Mouse (Mus musculus): ENCODE measurements around the gene Twist1.

The Twist1 gene

DNA sequence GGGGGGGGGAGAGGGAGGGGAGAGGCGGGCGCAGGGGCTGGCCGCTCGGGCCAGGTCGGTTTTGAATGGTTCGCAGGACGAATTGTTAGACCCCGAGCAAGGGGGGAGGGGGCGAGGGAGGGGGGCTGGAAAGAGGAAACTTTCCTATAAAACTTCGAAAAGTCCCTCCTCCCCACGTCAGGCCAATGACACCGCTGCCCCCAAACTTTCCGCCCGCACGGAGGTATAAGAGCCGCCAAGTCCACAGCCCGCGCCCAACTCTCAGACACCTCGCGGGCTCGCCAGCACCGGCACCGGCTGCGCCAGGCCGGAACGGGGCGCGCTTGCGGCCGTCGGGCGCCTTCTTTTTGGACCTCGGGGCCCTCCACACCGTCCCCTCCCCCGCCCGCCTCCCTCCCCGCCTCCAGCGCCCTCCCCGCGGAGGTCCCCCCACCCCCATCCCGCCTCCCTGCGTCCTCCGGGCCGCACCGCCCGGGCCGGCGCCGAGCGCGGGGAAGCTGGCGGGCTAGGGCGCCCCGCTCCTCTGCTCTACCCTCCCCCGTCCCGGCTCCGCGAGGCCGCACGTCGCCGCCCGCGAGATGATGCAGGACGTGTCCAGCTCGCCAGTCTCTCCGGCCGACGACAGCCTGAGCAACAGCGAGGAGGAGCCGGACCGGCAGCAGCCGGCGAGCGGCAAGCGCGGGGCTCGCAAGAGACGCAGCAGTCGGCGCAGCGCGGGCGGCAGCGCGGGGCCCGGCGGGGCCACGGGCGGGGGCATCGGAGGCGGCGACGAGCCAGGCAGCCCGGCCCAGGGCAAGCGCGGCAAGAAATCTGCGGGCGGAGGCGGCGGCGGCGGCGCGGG, at the start of gene Twist1:
TSS of gene Twist1 (plus strand) at position 272 of the 841 bp plus-strand sequence.
- no peak for DNase-seq

DNA sequence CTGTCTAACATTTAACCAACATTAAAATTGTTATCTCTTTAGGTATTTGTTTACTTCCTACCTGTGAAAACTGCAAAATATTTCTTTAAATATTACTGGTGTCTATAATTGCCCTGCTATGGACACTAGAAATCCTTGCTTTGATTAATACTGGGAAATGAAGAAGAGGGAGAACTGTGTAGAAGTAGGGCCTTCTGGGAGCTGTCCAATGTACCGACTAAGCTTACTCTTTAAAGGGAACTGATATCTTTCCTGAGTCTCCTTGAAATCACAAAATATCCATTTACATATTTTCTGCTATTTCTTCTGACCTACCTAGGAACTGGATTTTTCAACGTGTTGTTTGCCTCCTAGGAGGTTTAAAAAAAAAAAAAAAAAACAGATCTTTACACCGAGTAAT, 30.7 kb upstream of the Twist1 start:
- no peak for DNase-seq

DNA sequence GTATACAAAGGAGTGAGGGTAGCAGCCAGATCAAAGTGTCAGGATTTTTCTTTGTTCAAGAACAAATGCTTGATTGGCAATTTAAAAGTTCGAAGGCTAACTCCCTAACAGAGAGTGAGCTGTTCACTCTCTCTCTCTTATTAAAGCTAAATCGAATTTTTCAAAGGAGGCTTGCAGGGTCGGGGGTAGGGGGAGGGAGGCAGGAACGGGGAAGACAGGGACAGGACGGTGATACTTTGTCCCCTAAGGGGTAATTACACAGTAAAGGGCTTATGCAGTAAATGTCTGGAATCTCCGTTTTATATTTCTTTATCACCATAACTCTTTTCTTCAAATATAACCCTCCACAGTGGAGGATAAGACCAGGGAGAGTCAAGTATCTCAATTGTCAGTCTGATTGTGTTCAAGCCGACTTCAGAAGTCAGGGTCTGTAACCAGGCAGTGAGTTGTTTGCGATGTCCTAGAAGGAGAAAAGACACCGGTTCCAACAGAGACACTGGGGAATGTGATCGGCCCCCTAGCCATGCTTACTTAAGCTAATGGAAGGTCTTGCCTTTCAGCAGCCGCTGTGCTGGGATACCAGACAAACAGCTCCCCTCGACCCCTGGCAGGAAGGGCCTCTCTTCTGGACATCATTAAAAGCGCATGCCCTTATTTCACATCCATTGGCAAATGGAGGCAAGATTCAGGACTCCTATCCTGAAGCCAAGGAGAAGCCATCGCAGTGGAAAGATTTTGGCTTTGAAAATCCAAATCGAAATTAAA, 30.0 kb upstream of the Twist1 start:
- no peak for DNase-seq

DNA sequence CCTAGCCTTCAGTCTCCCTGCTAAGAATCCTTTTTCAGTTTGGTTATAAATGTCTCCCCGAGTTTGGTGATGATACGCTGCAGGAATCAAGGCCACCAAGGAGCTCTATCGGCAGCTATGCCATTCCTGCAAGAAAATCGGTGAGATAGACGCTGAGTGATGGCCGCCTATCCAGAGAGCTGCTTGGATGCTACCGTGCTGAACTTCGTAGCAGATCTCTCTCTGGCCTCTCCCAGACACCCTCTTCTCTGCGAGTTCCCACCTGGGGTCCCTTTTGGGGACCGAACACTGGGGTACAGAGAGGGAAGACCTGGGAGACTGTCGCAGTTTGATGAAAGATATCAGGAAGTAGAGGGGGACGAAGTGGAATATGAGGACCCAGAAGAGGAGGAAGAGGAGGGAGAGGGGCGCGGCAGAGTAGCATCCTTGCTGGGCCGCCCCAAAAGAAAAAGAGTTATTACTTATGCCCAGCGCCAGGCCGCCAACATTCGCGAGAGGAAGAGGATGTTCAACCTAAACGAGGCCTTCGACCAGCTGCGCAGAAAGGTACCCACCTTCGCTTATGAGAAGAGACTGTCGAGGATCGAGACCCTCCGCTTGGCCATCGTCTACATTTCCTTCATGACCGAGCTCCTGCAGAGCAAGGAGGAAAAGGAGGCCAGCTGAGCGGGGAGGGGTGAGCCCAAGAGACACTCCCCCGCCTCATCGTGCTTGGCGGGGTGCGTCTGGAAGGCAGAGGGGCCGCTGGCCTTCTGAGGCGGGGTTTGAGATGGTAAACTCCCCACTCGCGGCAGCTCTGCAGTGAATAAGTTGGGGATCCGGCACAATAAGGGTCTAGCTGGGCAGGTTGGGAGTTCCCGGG, 28.9 kb upstream of the Twist1 start, which contains the start of gene Ferd3l:
TSS of gene Ferd3l (plus strand) at position 95 of the 862 bp plus-strand sequence.
- DNase-seq, result no peak

DNA sequence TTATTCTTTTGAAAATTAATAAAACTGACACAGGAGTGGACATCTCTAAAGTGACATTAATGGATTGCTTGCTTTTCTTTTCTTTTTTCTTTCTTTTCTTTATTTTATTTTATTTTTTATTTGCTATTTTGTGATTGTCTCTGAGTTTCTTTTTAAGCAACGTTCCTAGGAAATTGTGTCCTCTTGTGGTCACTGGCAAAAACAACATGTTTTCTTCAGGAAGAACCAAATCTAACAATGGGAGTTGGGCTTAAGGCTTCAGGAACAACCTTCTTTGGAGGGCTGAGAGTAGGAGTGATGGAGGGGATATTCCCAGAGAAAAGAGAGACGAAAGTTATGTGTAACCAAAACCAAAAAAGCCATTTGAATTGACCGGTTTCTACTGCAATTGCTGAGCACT, 4.6 kb upstream of the Twist1 start:
- DNase-seq, result no peak

DNA sequence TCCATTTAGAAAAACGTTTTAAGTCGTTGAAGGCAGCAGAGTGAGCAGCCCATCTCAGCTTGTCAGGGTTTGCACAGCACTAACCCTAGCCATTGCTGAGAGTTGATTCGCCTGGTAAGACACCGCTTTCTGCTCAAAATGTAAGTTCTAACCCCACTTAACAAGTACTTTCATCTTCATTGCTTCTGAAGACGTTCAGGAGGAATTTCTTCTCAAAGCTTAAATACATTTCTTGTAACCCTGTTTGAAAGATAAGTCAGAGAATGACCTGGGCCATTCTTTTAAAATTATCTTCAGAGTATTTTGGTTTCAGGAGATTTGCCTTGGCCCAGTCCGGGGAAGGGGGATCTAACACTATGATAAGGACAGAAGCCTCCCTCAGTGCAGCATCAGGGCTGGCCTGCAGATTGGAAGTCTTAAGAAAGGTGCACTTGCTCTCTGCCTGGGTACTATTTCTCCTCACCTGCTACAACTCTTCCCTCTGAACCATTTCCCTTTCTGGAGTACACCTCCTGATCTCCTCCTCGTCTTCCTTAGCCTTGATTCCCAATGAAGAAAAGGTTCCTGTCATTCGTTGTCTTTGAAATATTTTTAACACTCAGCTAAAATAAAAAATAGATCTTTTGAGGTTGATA, 2.4 kb upstream of the Twist1 start:
- DNase-seq, result no peak

DNA sequence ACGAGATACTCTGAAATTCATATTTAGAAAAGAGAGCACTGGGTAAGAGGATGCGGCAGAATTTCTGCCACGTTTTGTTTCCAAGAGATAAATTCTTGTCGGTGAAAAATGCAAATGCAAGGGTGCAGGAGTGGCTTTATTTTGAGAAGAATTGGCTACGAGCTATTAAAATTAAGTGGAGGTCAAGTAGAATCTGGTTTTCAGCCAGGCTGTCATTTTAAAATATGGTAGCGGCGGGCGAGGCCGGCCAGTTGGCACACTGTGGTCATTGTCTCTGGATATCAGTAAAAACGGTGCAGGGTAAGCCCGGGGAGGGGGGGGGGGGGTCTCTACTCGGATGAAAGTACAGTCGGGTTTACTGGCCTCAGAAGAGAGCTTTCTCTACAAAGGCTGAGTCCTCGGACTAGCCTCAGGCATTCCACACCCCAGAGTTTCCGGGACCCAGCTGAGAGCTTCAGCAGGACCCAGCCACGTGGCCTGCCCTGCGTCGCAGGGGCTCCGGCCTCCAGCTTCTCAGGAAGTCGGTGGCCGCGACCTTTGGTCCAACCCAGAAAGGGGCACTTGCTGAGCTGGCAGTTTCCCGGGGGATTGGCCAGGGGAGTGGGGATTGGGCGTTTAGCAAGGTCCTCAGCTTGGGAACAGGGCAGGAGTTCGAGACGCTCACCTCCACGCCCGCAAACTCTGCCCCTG, 1.7 kb upstream of the Twist1 start:
- DNase-seq, result no peak

DNA sequence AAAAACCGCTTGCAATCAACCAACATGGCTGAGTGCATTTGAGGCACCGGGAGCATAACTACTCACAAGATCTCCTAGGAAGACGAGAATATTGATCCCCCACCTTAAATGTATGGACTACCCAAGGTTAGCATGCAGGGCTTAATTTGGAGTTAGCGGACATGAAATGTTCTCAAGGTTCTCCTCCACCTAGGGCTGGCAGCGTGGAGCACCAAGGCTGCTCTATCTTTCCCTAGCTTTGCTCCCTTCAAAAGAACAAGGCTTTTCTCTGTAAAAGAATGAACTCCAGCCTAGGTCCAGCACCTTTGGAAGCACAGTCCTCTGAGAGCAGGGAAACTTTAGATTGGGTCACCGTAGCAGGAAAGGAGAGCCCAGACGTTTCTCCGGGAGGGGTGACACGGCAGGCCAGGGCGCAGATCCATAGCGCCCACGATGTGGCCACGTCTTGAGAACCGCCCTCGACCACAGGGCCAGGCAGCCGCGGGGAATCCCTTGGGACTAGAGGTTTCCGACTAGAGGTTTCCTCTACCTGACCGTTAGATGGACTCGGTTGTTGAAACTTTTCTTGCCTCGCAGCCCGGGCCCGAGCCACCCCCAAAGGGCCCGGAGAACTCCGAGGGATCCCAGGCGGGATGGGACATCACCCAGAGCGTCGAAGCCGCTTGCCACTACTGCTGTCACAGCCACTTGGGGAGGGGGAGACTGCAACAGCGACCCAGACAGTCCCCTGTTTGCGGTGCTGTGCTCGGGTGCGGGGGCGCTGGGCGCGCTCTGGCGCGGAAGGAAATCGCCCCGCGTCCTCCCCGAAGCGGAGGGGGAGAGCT, 683 bp upstream of the Twist1 start:
- DNase-seq, result no peak

DNA sequence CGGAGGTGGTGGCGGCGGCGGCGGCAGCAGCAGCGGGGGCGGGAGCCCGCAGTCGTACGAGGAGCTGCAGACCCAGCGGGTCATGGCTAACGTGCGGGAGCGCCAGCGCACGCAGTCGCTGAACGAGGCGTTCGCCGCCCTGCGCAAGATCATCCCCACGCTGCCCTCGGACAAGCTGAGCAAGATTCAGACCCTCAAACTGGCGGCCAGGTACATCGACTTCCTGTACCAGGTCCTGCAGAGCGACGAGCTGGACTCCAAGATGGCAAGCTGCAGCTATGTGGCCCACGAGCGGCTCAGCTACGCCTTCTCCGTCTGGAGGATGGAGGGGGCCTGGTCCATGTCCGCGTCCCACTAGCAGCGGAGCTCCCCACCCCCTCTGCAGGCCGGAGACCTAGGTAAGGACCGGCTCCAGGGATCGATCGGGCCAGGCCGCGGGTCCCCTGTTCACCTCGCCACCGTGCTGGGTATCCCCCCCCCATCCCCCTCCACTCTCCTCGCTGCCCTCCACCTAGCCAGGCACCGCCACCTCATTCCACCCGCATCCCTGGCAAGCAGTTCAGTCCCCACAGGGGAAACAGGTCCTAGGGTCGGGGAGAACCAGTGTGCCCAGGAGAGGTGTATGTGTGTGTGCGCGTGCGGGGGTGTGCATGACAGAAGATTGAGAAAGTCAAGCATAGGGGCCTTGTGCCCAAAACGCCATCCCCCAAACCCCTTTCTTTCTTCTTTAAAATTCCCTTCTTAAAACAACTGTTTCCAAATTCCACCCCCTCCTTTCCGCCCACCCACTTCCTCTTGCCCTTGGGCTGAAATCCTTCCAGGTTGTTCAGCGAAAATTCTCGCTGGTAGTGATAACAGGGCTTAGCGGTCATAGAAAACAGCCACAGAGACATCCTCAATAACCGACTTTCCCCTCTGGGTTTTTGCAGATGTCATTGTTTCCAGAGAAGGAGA, 1.0 kb downstream of the Twist1 start:
- no peak for DNase-seq

DNA sequence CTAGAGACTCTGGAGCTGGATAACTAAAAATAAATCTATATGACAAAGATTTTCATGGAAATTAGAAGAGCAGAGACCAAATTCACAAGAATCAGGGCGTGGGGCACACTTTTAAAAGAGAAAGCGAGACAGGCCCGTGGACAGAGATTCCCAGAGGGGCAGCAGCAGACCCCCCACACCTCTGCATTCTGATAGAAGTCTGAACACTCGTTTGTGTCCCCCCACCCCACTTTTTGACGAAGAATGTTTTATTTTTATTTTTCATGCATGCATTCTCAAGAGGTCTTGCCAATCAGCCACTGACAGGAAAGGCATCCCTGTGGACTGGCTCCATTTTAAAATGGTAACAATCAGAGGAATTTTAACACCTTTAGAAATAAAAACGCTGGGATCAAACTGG, 1.7 kb downstream of the Twist1 start:
- no peak for DNase-seq

DNA sequence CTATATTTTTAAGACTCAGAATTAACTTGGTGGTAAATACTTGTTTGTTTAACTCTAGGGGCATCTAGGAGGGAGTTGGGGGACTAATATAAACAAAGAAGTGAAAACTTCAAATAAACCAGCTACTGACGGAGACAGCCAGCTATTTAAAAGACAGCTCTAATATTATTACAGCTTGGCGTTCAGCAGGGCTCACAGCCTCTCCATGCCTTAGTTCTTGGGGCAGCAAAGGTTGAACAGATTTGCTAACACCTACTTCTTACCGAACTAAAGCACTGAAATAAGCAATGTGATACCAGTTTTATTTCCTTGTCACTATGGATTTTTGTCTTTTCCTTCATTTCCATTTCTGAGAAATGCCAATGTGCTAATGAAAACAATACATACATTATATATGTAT, 2.4 kb downstream of the Twist1 start:
- no peak for DNase-seq

DNA sequence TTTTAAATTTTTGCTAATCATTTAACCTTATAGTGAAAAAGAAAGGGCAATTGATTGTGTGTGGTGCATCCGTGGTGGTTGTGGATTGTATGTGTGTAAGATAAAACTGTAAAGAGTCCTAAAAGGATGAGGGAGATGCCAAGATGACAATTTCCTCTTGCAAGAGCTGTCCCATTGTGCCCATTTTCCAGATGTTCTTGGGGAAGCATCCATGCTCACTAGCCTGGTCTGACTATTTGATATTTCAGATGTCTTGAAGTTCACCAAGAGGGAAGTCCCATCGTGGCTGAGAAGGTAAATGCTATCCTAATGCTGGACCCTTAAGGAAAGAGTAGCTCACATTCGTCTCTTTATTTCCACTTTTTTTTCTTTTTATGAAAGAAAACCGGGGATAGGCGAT, 3.5 kb downstream of the Twist1 start:
- no peak for DNase-seq

DNA sequence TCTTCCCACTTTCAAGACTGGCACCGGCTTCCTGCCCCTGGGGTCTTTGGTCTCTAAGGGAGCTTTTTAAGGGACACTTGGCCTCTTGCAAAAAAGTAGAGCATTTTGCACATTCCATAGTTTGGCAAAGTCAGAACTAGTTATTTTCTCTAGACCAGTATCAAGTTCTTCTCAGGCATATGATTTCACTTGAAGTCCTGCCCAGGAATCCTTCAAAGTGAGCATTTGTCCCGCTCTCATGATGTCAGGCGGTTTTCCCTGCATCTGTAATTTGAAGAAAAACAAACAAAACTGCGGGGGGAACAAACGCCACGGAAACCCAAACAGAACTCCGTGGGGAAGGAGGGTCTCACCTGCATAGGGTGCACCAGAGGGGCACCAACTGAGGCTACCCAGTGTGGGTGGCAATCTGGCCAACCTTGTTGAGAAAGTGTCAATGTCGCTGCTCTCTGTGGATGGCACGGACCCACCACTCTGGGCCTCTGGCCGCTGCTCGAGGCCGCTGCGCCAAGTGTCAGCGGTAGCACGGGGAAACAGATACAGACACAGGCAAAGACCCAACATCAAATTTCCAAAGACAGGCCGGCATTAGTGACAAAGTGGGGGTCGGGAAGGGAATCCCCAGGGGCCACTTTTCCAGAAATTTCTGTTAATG, 4.8 kb downstream of the Twist1 start:
- no peak for DNase-seq

DNA sequence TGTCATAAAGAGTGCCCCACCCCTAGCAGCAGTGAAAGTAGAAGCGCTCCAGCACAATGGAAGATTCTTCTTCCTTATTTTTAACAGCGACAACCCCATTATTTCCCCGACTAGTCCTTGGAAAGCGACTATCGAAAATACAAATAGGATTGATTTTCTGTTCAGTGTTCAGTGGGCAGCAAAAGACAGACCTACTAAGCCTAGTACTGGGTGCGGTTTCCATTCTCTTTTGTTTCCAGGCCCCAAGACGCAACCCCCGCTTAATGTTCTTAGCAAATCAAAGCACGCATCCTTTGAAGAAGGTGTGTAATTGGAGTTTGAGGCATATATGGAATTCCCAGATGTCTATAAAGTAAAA, 5.3 kb downstream of the Twist1 start:
- no peak for DNase-seq

DNA sequence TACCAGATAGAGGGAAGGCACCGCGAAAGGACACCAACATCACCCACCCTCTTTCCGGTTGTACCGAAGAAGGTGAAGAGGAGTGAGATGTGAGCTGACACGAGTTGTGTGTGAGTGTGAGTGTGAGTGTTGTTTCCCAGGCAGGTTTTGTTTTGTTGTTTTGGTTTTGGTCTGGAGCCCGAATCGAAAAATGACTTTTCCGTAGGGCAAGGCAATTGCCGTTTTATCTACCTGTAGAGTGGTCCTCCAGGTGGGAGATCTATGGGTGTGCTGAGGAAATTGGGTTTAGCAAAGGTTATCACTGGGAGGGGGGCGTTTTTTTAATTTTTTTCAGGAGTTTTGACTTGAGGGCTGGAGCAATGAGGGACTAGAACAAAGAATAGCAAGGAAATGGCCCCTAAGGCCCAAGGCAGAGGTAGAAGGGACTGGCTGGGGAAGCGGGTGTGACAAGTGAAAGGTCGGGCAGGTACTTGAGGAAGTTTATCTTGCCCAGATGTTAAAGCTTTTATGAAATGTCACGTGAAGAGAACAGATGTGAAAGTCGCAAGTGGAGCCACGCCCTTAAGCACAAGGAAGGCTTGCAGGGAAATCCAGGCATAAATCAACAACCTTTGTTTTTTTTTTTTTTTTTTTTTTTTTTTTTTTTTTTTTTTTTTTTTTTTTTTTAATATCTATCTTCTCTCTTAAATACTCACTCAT, 6.3 kb downstream of the Twist1 start:
- no peak for DNase-seq

DNA sequence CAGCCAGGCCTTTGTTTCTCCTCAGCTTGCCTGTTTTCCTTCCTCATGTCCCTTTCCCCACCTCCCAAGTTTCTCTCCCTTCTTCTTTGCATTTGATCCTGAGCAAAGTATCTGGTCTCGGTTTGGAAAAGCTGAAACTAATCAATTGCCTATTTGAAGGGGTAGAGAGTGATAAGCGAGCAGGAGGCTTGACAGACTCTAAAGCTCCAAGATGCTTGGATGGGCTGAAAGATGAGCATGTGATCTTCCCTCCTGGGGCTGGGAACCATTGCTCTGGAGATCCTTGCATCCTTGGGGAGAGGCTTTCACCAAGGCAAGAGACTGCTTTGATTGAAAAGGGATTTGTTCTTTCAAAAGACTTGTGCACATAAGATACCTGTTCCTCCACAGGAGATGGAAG, 7.0 kb downstream of the Twist1 start:
- DNase-seq, result no peak

DNA sequence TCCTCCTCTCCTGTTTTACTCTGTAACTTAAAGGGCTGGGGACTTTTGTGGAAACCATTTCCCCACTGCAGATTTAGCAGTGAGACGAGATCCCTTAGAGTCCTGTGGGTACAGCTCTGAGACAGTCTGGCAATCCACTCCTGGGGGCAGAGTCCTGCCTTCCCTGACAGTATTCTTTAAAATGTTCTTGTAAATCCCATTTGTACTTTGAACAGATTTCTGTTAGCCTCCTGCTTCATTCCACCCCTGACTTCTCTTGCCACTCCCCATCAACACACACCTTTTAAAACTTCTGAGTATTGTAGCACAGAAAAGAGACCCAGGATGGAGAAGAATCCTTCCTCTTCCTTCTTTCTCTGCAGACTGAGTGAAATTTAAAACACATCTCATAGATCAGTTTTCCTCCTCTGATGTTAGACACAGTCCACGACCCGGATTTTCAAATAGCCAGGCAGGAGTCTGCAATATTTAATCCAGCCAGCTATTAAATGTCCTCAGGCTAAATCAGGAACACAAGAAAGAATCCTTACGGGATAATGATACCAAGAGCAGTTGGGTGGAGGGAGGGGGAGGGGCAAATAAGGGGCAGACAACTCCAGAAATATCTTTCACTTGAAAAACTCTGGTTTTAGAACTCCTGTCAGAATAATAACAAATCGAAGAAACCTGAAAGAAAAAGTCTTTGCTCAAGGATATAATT, 8.3 kb downstream of the Twist1 start:
- no peak for DNase-seq
